Mouse (Mus musculus): Measurements from ENCODE around the gene Nt5c2.

The Nt5c2 gene

DNA sequence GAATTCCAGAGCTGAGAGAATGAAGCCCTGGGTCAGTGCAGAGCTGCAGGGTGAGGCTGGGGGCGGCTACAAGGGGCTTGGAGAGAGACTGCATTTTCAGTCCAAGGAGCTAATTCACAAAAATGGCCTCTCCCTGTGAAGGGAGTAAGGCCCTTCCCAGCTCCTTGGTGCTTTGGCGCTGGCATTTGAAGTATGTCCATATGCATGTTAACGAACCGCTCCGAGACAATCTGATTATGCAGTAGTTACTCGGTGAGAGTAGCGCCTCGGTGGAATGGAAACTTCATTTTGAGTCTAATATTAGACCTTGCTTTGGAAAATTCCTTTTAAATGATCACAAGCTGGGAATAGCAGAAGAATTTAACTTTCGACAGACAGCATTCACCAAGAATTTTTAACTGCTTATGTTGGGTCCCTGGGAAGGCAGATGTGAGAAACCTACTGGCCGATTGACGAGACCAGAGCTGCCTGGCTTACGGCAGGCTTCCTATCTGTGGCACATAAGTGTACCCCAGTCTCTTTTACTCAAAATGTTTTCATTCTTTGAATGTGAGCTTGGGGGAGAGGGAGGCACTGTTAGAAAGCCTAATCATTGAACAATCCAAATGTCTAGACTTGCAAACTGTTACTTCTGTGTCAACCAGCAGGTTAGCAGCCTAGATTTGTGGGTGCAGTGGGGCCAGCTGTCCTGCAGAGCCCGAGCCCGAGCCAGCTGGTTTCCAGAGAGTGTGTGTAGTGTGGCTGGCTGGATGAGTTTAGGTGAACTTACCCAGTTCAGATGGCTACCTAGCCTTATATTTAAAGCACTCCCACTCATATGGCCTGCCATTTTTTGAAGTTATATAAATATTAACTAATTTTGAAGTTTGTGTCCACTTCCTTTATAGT lies 166.3 kb downstream of the Nt5c2 start:
- DNase-seq (ENCODE audit: low spot score in 2 of 2): no peak

DNA sequence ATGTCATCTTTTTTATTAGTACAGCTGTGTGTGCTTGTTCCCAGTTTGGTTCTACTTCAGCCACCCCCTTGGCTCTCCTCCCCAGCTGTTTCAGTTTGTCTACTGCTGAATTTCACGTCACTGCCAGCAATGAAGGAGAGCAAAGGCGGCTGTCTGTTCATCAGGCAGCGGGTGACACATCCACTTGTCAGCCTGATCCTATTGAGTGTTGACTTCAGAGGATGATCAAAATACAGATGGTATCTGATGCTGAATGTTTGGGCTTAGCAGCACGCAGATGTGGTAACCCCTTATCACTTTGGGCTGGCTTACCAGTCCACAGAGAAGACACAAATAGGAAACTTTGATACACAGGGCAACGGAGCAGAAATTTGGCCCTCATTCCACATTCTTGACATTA lies 168.5 kb downstream of the Nt5c2 start:
- no peak for DNase-seq (ENCODE audit: low spot score in 2 of 2)

DNA sequence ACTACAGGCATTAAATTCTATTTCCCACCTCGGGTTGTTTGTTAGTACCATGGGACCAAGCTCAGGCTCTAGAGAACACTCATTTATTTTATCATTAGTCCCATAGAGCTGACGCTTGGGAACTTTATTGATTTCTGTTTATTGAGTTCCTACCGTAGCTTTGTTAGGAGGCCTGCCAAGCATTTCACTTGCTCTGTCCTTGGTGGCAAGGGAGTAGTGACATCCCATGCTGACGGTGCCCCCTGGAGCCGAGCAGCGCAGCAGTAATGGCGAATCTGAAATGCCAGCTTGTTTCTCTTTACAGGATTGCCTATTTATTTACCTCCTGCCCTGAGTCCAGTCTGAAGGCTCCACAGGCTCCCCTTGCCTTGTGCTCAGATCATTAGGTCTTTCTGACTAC lies 168.9 kb downstream of the Nt5c2 start:
- no peak for DNase-seq (ENCODE audit: low spot score in 2 of 2)

DNA sequence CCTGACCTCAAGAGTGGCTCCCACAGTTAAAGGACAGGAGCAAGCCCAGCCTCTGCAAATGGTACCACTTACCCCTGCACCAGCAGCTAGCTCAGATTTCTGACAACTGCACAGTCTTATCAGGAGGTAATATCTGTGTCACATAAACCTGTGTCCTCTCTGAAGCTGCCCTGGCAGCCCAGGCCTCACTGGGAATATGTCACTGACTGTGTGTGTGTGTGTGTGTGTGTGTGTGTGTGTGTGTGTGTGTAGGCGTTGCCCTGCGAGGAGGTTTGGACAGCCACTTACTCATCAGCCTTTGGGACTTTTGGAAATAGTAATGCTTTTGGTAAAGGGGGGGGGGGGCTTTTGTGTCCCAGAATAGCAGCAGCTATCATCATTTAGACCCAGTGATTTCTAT lies 171.9 kb downstream of the Nt5c2 start:
- DNase-seq (ENCODE audit: low spot score in 2 of 2): no peak

DNA sequence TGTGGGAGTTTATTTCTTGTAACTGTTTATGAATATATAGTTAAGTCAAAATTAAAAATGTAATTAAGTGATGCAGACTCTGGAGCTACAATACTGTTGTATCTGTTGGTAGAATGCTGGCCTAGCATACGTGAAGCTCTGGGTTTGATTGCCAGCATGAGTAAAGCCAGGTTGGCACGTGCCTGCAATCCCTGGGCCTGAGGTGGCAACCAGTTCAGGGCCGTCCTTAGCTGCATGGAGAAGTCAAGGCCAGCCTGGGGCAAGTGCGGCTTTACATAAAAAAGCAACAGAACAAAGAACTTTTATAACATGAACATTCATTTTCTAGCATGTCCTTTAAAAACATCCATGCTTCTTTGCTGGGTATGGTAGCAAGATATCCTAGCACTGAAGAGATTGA lies 173.9 kb downstream of the Nt5c2 start:
- DNase-seq (ENCODE audit: low spot score in 2 of 2): no peak

DNA sequence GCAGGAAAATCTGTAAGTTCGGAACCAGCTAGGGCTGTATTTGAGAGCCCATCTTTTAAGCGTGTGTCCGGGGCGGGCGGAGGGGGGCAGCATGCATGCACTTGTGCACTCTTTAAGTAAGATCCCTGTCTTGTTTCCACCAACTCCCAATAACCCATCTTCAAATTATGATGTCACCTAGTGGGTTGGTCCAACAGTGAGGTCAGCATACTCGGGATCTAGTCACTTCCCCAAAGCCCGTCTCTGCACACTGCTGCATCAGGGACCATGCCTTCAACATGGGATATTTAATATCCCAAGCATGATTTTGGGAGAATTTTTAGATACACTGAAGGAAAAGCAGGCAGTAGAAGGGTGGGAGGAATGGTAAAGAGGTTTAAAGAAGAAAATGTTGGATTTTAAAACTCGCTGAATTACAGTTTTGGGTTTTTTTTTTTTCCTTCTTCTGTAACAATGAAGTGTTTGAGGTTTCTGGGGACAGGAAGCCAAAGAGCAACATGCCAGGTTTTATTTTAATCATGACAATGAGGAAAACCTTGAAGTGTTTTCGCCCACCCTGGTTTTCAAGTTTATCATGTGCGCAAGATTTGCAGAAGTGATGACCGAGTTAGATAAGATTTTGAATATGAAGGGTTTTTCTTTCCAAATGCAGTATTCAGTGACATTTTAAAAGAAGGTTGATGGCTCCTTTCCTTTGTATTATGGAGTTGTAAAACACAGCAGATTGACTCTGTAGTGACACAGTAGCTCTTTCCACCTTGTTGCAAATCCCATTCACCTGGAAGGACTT lies 177.5 kb downstream of the Nt5c2 start:
- DNase-seq (ENCODE audit: low spot score in 2 of 2): no peak

DNA sequence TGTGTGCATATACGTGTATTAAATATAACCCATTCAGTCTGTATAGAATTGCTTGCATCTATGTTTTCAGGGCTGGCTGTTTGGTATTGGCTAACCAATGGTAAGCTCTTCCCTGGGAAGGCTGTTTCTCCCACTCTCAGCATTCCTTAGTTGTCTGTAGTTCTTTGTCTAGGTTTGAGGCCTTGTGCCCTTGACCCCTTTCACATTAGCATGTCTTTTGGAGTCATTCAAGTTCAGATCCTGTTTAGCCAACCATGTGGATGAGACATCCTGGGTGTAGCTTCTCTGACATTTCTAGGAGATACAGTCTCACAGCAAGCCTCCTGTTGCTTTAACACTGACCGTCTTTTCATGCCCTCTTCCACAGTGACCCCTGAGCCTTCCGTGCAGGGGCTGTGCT lies 178.9 kb downstream of the Nt5c2 start:
- no peak for DNase-seq (ENCODE audit: low spot score in 2 of 2)

DNA sequence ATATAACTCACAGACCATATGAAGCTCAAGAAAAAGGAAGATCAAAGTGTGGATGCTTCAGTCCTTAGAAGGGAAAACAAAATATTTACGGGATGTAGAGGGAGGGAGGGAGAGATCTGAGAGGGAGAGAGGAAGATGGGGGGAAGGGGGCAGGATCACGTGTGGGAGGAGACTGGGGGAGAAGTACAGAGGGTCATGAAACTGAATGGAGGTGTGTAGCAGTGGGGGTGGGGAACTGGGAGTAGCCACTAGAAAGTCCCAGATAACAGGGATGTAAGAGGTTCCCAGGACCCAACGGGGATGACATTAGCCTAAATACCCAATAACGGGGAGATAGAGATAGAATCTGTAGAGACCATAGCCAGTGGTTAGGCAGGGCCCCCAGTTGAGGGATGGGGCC lies 179.6 kb downstream of the Nt5c2 start:
- DNase-seq (ENCODE audit: low spot score in 2 of 2): no peak

DNA sequence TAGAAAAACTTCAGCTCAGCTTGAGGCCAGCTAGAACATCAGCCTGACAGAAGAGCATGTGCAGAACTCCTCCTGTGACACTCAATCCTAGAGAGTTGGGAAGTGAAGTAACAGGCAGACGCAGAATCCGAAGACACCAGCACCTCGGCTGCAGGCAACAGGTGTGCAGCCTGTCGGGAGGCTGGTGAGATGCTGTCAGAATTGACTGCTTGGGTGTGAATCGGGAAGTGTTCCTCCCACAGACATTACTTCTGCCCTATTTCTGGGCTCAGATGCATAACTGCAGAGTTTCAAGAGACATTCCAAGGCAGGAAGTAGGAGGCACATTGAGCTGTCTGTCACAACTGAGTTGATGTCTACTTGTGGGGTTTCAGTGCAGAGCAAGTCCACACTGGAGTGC lies 180.7 kb downstream of the Nt5c2 start:
- DNase-seq (ENCODE audit: low spot score in 2 of 2): peak; percentile 32 to 42
